Mouse (Mus musculus) urinary bladder, postnatal 4 days (tissue): ENCODE measurements at regions not wholly inside any gene's neighbourhood (a gene's known extent, or its start where the extent isn't known, plus 50 kb on each side); places are given as distances from the start of the nearest gene placed in this dataset.
A peak's percentile ranks its signal among the peaks of the same experiment; 100 is the strongest.

Experiments
- DNase-seq, 2 experiments: peaks; one replicate each; pipeline ENCODE4 v3.0.0; 2021 to 2022; ENCODE audit warnings: low spot score in 2 of 2

- peak in 1 of 2 experiments; percentile 58 for DNase-seq
Measured at GRCm38 (mm10) chr13:69867296-69868065, 65.3 kb downstream of the Med10 start.

GRCm38 (mm10) chr13:69896536-69896935 lies 94.3 kb downstream of the Med10 start:
- no peak for DNase-seq

GRCm38 (mm10) chr13:69901139-69901538 lies 98.9 kb downstream of the Med10 start:
- DNase-seq: no peak

- DNase-seq: no peak
Measured at GRCm38 (mm10) chr13:69906802-69907537, 104.8 kb downstream of the Med10 start.

- no peak for DNase-seq
Measured at GRCm38 (mm10) chr13:69915796-69916195, 113.6 kb downstream of the Med10 start.

- no peak for DNase-seq
Measured at GRCm38 (mm10) chr13:69932695-69933550, 130.7 kb downstream of the Med10 start.

- no peak for DNase-seq
Measured at GRCm38 (mm10) chr13:69933551-69933845, 131.3 kb downstream of the Med10 start.

- DNase-seq: no peak
Measured at GRCm38 (mm10) chr13:69939791-69940190, 137.6 kb downstream of the Med10 start.

GRCm38 (mm10) chr13:69944651-69945050 lies 142.5 kb downstream of the Med10 start:
- DNase-seq: no peak

GRCm38 (mm10) chr13:69946615-69947014 lies 144.4 kb downstream of the Med10 start:
- DNase-seq: no peak

- DNase-seq: no peak
Measured at GRCm38 (mm10) chr13:69952061-69952460, 149.9 kb downstream of the Med10 start.

- no peak for DNase-seq
Measured at GRCm38 (mm10) chr13:69954171-69954570, 152.0 kb downstream of the Med10 start.

GRCm38 (mm10) chr13:69955503-69955902 lies 153.3 kb downstream of the Med10 start:
- no peak for DNase-seq

GRCm38 (mm10) chr13:69963944-69964343 lies 161.7 kb downstream of the Med10 start:
- no peak for DNase-seq

- no peak for DNase-seq
Measured at GRCm38 (mm10) chr13:69971281-69972057, 169.3 kb downstream of the Med10 start.

GRCm38 (mm10) chr13:69974835-69975234 lies 172.6 kb downstream of the Med10 start:
- no peak for DNase-seq

- DNase-seq: no peak
Measured at GRCm38 (mm10) chr13:69984159-69984558, 182.0 kb downstream of the Med10 start.

- DNase-seq: no peak
Measured at GRCm38 (mm10) chr13:69987181-69987580, 185.0 kb downstream of the Med10 start.

- DNase-seq: no peak
Measured at GRCm38 (mm10) chr13:69988319-69988718, 186.1 kb downstream of the Med10 start.

- DNase-seq: peak in 1 of 2 experiments; percentile 75
Measured at GRCm38 (mm10) chr13:69991253-69991891, 189.2 kb downstream of the Med10 start.

GRCm38 (mm10) chr13:69991892-69992261 lies 189.7 kb downstream of the Med10 start:
- DNase-seq: no peak
